19 mouse cellular contexts compared by ENCODE assay signal in the genomic region with DNA sequence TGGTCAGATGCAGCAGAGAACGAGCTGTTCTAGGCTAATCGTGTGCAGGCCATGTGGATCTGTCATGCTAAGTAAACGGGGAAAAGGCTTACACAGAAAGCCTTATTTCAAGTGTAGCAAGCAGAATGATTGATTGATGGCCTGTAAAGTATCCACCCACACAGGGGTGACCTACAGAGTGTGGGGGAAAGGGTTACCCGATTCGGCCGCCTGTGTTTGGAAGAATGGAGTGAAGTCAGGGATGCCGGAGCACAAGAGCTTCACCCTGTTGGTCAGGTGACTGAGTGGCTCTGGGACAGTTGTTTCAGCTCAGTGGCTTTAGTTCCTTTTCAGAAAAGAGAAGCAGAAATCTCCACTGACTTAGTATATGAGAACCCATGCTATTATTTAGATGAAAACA.
"Had no signal": no experiment of that assay in that cellular context is flagged by ENCODE, and none has a peak within 500 bp of the region (broad histone marks: within the 10 kb centered on the region; RNA-seq: fewer than 3 reads in every experiment).

No protein-coding gene starts in this region.

- H3K9me3 ChIP-seq: intestine, embryonic 15.5 days; limb, embryonic 12.5 days; limb, embryonic 15.5 days; midbrain, embryonic 12.5 days; neural tube, embryonic 13.5 days; stomach, embryonic 15.5 days had no signal

- H3K27ac ChIP-seq: intestine, embryonic 15.5 days; kidney, postnatal 0 days; limb, embryonic 12.5 days; limb, embryonic 15.5 days; liver, embryonic 14.5 days; midbrain, embryonic 12.5 days; neural tube, embryonic 13.5 days; stomach, embryonic 15.5 days had no signal

- ATAC-seq: intestine, embryonic 15.5 days; liver, postnatal 0 days had no signal

- H3K4me3 ChIP-seq: intestine, embryonic 15.5 days; limb, embryonic 12.5 days; limb, embryonic 15.5 days; midbrain, embryonic 12.5 days; myocyte; neural tube, embryonic 13.5 days; stomach, embryonic 15.5 days had no signal

- H3K4me1 ChIP-seq: intestine, embryonic 15.5 days; limb, embryonic 12.5 days; limb, embryonic 15.5 days; midbrain, embryonic 12.5 days; neural tube, embryonic 13.5 days; stomach, embryonic 15.5 days had no signal

- H3K27me3 ChIP-seq: intestine, embryonic 15.5 days; limb, embryonic 12.5 days; limb, embryonic 15.5 days; midbrain, embryonic 12.5 days; neural tube, embryonic 13.5 days; stomach, embryonic 15.5 days had no signal

- DNase-seq: kidney, adult 2 months; kidney, postnatal 36 days; left cerebral cortex, postnatal 4 days; liver, postnatal 0 days; lung, postnatal 36 days; right cerebral cortex, postnatal 25 days; spleen, adult 18-20 months; thymus, postnatal 25 days had no signal

- H3K9ac ChIP-seq: intestine, embryonic 15.5 days; limb, embryonic 12.5 days; limb, embryonic 15.5 days; liver, embryonic 14.5 days; liver, postnatal 0 days; lung, embryonic 14.5 days; midbrain, embryonic 12.5 days; neural tube, embryonic 13.5 days; stomach, embryonic 15.5 days had no signal

- H3K4me2 ChIP-seq: intestine, embryonic 15.5 days; limb, embryonic 12.5 days; limb, embryonic 15.5 days; liver, embryonic 11.5 days; lung, embryonic 14.5 days; midbrain, embryonic 12.5 days; neural tube, embryonic 13.5 days; stomach, embryonic 15.5 days had no signal
